8 mouse cellular contexts compared by ENCODE assay signal in genomic region chr1:42952734-42953481, GRCm38 (mm10). TPM values are rescaled to one million over a fixed set of nuclear protein-coding genes. Genes with fewer than 3 reads are reported as not detected.
DNase-seq lines count a peak whose midpoint lies in the region; ATAC-seq lines count a peak whose summit lies in the region.

Gpr45 (plus strand) TSS chr1:42952872.

- no peaks in the 10 kb centered on the region for H3K36me3 ChIP-seq in embryonic facial prominence, embryonic 11.5 days (replicated peaks; ENCODE audit: control insufficient read depth, insufficient read depth, low read depth, low read length)
- H3K36me3 ChIP-seq in heart, embryonic 14.5 days (ENCODE audit: control insufficient read depth, insufficient read depth, low read length): no peaks in the 10 kb centered on the region
- no peaks in the 10 kb centered on the region for H3K36me3 ChIP-seq in lung, embryonic 16.5 days (ENCODE audit: control insufficient read depth, insufficient read depth, low read length)

- ATAC-seq in embryonic facial prominence, embryonic 11.5 days (replicated peaks; ENCODE audit: insufficient number of reproducible peaks, low FRiP score, low TSS enrichment, low read depth): peak; percentile 88
- peak; percentile 62 for ATAC-seq in heart, embryonic 14.5 days (ENCODE audit: insufficient number of reproducible peaks, insufficient read depth, low FRiP score, low read depth)
- peak; percentile 89 for ATAC-seq in lung, embryonic 16.5 days (ENCODE audit: low read depth)
- ATAC-seq in megakaryocyte-erythroid progenitor cell, adult 5-6 weeks (replicated peaks; ENCODE audit: low FRiP score, low TSS enrichment, poor library complexity, severe bottlenecking): no peak

- no peaks in the 10 kb centered on the region for H3K27me3 ChIP-seq in embryonic facial prominence, embryonic 11.5 days (ENCODE audit: control insufficient read depth, insufficient read depth, low read length)
- H3K27me3 ChIP-seq in heart, embryonic 14.5 days (ENCODE audit: control insufficient read depth, insufficient read depth, low read length): 0 out of 2 replicates have a peak, but pooled peaks cover 4% of the 10 kb centered on the region
- no peaks in the 10 kb centered on the region for H3K27me3 ChIP-seq in lung, embryonic 16.5 days (ENCODE audit: control insufficient read depth, insufficient read depth, low read depth, low read length)

- peak within 1 kb of the TSS; percentile 85 for H3K4me3 ChIP-seq in embryonic facial prominence, embryonic 11.5 days (ENCODE audit: low read depth, low read length)
- H3K4me3 ChIP-seq in heart, embryonic 14.5 days (ENCODE audit: control insufficient read depth in 1 of 2, insufficient read depth in 1 of 2, low read depth in 1 of 2, low read length in 2 of 2): peak within 1 kb of the TSS; percentile 44 to 76
- peak within 1 kb of the TSS; percentile 73 for H3K4me3 ChIP-seq in lung, embryonic 16.5 days (ENCODE audit: low read length)

- peak within 1 kb of the TSS; percentile 63 for H3K4me2 ChIP-seq in embryonic facial prominence, embryonic 11.5 days (ENCODE audit: low read depth, low read length)
- H3K4me2 ChIP-seq in heart, embryonic 14.5 days (ENCODE audit: low read length): peak within 1 kb of the TSS; percentile 99
- peak within 1 kb of the TSS; percentile 89 for H3K4me2 ChIP-seq in lung, embryonic 16.5 days (ENCODE audit: low read depth, low read length)

- no peaks in the 10 kb centered on the region for H3K9me3 ChIP-seq in embryonic facial prominence, embryonic 11.5 days (replicated peaks; ENCODE audit: control insufficient read depth, low read length)
- H3K9me3 ChIP-seq in heart, embryonic 14.5 days (ENCODE audit: control insufficient read depth, low read length): no peaks in the 10 kb centered on the region
- no peaks in the 10 kb centered on the region for H3K9me3 ChIP-seq in lung, embryonic 16.5 days (ENCODE audit: control insufficient read depth, low read length)

- 1% methylated on average over 58 of the region's 71 CpGs for WGBS in embryonic facial prominence, embryonic 11.5 days
- 1% methylated on average over 65 of the region's 71 CpGs for WGBS in heart, embryonic 14.5 days
- WGBS in lung, embryonic 16.5 days: under 1% methylated on average over 61 of the region's 71 CpGs

- peak within 1 kb of the TSS; percentile 95 for H3K9ac ChIP-seq in embryonic facial prominence, embryonic 11.5 days (replicated peaks; ENCODE audit: low read length)
- peak within 1 kb of the TSS; percentile 73 for H3K9ac ChIP-seq in heart, embryonic 14.5 days (ENCODE audit: low read length)
- H3K9ac ChIP-seq in lung, embryonic 16.5 days (ENCODE audit: low read length): peak within 1 kb of the TSS; percentile 75

- no peaks in the 10 kb centered on the region for H3K4me1 ChIP-seq in embryonic facial prominence, embryonic 11.5 days (ENCODE audit: control insufficient read depth, insufficient read depth, low read length)
- H3K4me1 ChIP-seq in heart, embryonic 14.5 days (ENCODE audit: control insufficient read depth in 2 of 2, insufficient read depth in 2 of 2, low read length in 2 of 2): peaks cover 3 to 5% of the 10 kb centered on the region in 2 experiments; a peak in 2 of 4 replicates
- H3K4me1 ChIP-seq in lung, embryonic 16.5 days (replicated peaks; ENCODE audit: control insufficient read depth, insufficient read depth, low read length): peaks cover 4% of the 10 kb centered on the region

- peak within 1 kb of the TSS; percentile 86 for H3K27ac ChIP-seq in embryonic facial prominence, embryonic 11.5 days (replicated peaks; ENCODE audit: low read depth, low read length)
- no peak within 1 kb of the TSS for H3K27ac ChIP-seq in heart, embryonic 14.5 days (replicated peaks in 1 of 2; ENCODE audit: control insufficient read depth in 1 of 2, insufficient read depth in 1 of 2, low read depth in 2 of 2, low read length in 2 of 2)
- H3K27ac ChIP-seq in lung, embryonic 16.5 days (ENCODE audit: low read length): no peak within 1 kb of the TSS

- DNase-seq in CD4-positive, CD25-positive, alpha-beta regulatory T cell, adult 2 months (ENCODE audit: low read depth, low spot score): peak; percentile 50
- DNase-seq in adrenal gland, postnatal 10 days: peak; percentile 41
- DNase-seq in embryonic facial prominence, embryonic 11.5 days (ENCODE audit: low spot score): peak; percentile 73
- peak; percentile 61 to 75 for DNase-seq in layer of hippocampus, postnatal 10 days (ENCODE audit: low spot score in 2 of 2)
- DNase-seq in right cerebral cortex, adult 18-20 months: peak; percentile 74

RNA-seq across cellular contexts. Expression of gene Gpr45, which starts in this region (rescaled TPM):
- 1 to 10 TPM; 2.1 to 2.2 TPM for total RNA-seq in adrenal gland, postnatal 10 days (2021)
- polyA plus RNA-seq in embryonic facial prominence, embryonic 11.5 days (2014; fragmentation: Nextera tagmentation; extraction: Ambion mirVana): 16.9 and 18.6 TPM in 2 replicates
- polyA plus RNA-seq in heart, embryonic 14.5 days (2014; fragmentation: Nextera tagmentation; extraction: Ambion mirVana): 2.0 and 2.1 TPM in 2 replicates
- total RNA-seq in layer of hippocampus, postnatal 10 days (2021): 10 to 100 TPM; 19.9 to 21.1 TPM
- polyA plus RNA-seq in lung, embryonic 16.5 days (2015; fragmentation: Nextera tagmentation; extraction: Ambion mirVana): 2.6 and 2.9 TPM in 2 replicates
- total RNA-seq in megakaryocyte-erythroid progenitor cell, adult 5-6 weeks (2014; fragmentation: Nextera tagmentation): not detected in 2 replicates
- not detected in 2 replicates for total RNA-seq in megakaryocyte-erythroid progenitor cell, adult 5-6 weeks (2017)

Comparison
In these comparisons a context has a peak if more than half of its experiments do, and no peak if none do; other contexts are left out.
1. RNA of gene Gpr45 (total RNA-seq): 19.9 to 21.1 TPM in layer of hippocampus, postnatal 10 days; 2.1 to 2.2 TPM in adrenal gland, postnatal 10 days and not detected in megakaryocyte-erythroid progenitor cell, adult 5-6 weeks; every median in the first group is over 4 times any median in the second.
2. Peak in every context shown above with its lines, with median percentiles within 50 percentile points of each other: DNase-seq, H3K4me2 ChIP-seq, H3K4me3 ChIP-seq and H3K9ac ChIP-seq.